Comparison of ENCODE assay signal across 8 mouse cellular contexts in genomic region chr8:87473314-87473713, GRCm38 (mm10). TPM values are rescaled to one million over a fixed set of nuclear protein-coding genes. Genes with fewer than 3 reads are reported as not detected.
DNase-seq lines count a peak whose midpoint lies in the region; ATAC-seq and TF ChIP-seq lines count a peak whose summit lies in the region.

No protein-coding gene starts in this region.

- H3K4me2 ChIP-seq in hindbrain, embryonic 16.5 days (ENCODE audit: low read length): peak overlapping the region; percentile 94

- H3K4me3 ChIP-seq in E14TG2a.4 (replicated peaks; ENCODE audit: low read length): peak overlapping the region; percentile 92
- peak overlapping the region; percentile 50 for H3K4me3 ChIP-seq in cortical plate, adult 2 months (ENCODE audit: insufficient read depth, low read length)
- peak overlapping the region; percentile 76 for H3K4me3 ChIP-seq in hindbrain, embryonic 16.5 days (ENCODE audit: low read length)
- peak overlapping the region; percentile 72 for H3K4me3 ChIP-seq in midbrain, embryonic 10.5 days

- H3K36me3 ChIP-seq in E14TG2a.4 (ENCODE audit: insufficient read depth, low read length): no peaks in the 10 kb centered on the region
- H3K36me3 ChIP-seq in hindbrain, embryonic 16.5 days (ENCODE audit: control insufficient read depth, insufficient read depth, low read length): no peaks in the 10 kb centered on the region
- H3K36me3 ChIP-seq in midbrain, embryonic 10.5 days: no peaks in the 10 kb centered on the region

- peak overlapping the region; percentile 63 for H3K9ac ChIP-seq in hindbrain, embryonic 16.5 days (ENCODE audit: low read depth, low read length)

- H3K27ac ChIP-seq in cortical plate, adult 2 months (ENCODE audit: insufficient read depth, low read length): no peak overlapping the region
- peak overlapping the region; percentile 65; the same call in 1 of the 2 replicates for H3K27ac ChIP-seq in hindbrain, embryonic 16.5 days (ENCODE audit: low read depth, low read length)
- peak overlapping the region; percentile 86 for H3K27ac ChIP-seq in midbrain, embryonic 10.5 days (replicated peaks)

- under 1% methylated on average over 28 of the region's 30 CpGs for WGBS in hindbrain, embryonic 16.5 days
- WGBS in midbrain, embryonic 10.5 days: under 1% methylated on average over 30 of the region's 30 CpGs

- H3K4me1 ChIP-seq in E14TG2a.4 (replicated peaks; ENCODE audit: low read depth, low read length): peaks cover 51% of the 10 kb centered on the region
- H3K4me1 ChIP-seq in cortical plate, adult 2 months (ENCODE audit: control insufficient read depth, insufficient read depth, low read length): no peaks in the 10 kb centered on the region
- peaks cover 31% of the 10 kb centered on the region for H3K4me1 ChIP-seq in hindbrain, embryonic 16.5 days (ENCODE audit: control insufficient read depth, insufficient read depth, low read depth, low read length)
- peaks cover 90% of the 10 kb centered on the region for H3K4me1 ChIP-seq in midbrain, embryonic 10.5 days

- no peaks in the 10 kb centered on the region for H3K9me3 ChIP-seq in E14TG2a.4 (ENCODE audit: low read length)
- H3K9me3 ChIP-seq in hindbrain, embryonic 16.5 days (ENCODE audit: control insufficient read depth, low read length): no peaks in the 10 kb centered on the region
- H3K9me3 ChIP-seq in midbrain, embryonic 10.5 days (replicated peaks): no peaks in the 10 kb centered on the region

- TF ChIP-seq CTCF in E14TG2a.4 (conservative IDR thresholded peaks at IDR 0.05; ENCODE audit: low read length): no peak
- no peak for TF ChIP-seq CTCF in cortical plate, adult 2 months (IDR thresholded peaks at IDR 0.05; ENCODE audit: extremely low read depth, insufficient read depth, low read length)

- H3K27me3 ChIP-seq in E14TG2a.4 (ENCODE audit: insufficient read depth, low read length): peaks cover 63% of the 10 kb centered on the region
- H3K27me3 ChIP-seq in hindbrain, embryonic 16.5 days (replicated peaks; ENCODE audit: control insufficient read depth, insufficient read depth, low read length): peaks cover 17% of the 10 kb centered on the region
- H3K27me3 ChIP-seq in midbrain, embryonic 10.5 days (ENCODE audit: low read depth, poor library complexity, severe bottlenecking): peaks cover 80% of the 10 kb centered on the region

- ATAC-seq in hindbrain, embryonic 16.5 days: no peak

- no peak for TF ChIP-seq POLR2A in cortical plate, adult 2 months (IDR thresholded peaks at IDR 0.05; ENCODE audit: extremely low read depth, insufficient read depth, low read length)

- DNase-seq in heart, adult 11 months: peak; percentile 63
- no peak for DNase-seq in heart, postnatal 4 days
- DNase-seq in midbrain, embryonic 10.5 days (ENCODE audit: low spot score): peak; percentile 54
- DNase-seq in urinary bladder, adult 2 months (ENCODE audit: low spot score): no peak
- no peak for DNase-seq in spleen, adult 18-20 months

RNA-seq across cellular contexts. Expression of gene Cbln1, which starts 0.9 kb away (rescaled TPM):
- under 1 TPM; 0.14 to 0.17 TPM for total RNA-seq in heart, postnatal 4 days (2021)
- polyA plus RNA-seq in cortical plate, adult 2 months (2012; rRNA removed): 9.9 and 13.0 TPM in 2 replicates
- polyA plus RNA-seq in hindbrain, embryonic 16.5 days (2015; fragmentation: Nextera tagmentation; extraction: Ambion mirVana): 30.4 and 34.9 TPM in 2 replicates
- polyA plus RNA-seq in midbrain, embryonic 10.5 days (2016; fragmentation: Nextera tagmentation; extraction: Ambion mirVana): 2.7 and 3.3 TPM in 2 replicates
- polyA plus RNA-seq in urinary bladder, adult 2 months (2012; rRNA removed): 0.01 TPM in 1 of 2 replicates, not detected in the other

Comparison
In these comparisons a context has a peak if more than half of its experiments do, and no peak if none do; other contexts are left out.
1. DNase-seq: peak in heart, adult 11 months (single experiment) and midbrain, embryonic 10.5 days (single experiment); none in heart, postnatal 4 days (single experiment), urinary bladder, adult 2 months (single experiment) and spleen, adult 18-20 months (0 of 2).
2. Peak in every context shown above with its lines, with median percentiles within 50 percentile points of each other: H3K4me3 ChIP-seq.